Mouse (Mus musculus) heart, postnatal 14 days (tissue): ENCODE data around the gene Gpr137. TPM values are rescaled to one million over a fixed set of nuclear protein-coding genes. Genes with fewer than 3 reads are reported as not detected.

ENCODE experiments used
- DNase-seq, 2 experiments: peaks; one replicate each; pipeline ENCODE4 v3.0.0; 2021 to 2022
- intact Hi-C: fragments of 180-260 bp; cut with DNase I; formaldehyde crosslinking; loops from one replicate; pipeline ENCODE4 v1.15.1; 2025
- total RNA-seq, 2 experiments: library from RNA; stranded (reverse); gene quantifications; 2 replicates each; pipeline ENCODE4 v1.2.3; 2021

The Gpr137 gene
- total RNA-seq, 2 experiments from 2014 or later = 34.1 to 40.0 TPM

DNA sequence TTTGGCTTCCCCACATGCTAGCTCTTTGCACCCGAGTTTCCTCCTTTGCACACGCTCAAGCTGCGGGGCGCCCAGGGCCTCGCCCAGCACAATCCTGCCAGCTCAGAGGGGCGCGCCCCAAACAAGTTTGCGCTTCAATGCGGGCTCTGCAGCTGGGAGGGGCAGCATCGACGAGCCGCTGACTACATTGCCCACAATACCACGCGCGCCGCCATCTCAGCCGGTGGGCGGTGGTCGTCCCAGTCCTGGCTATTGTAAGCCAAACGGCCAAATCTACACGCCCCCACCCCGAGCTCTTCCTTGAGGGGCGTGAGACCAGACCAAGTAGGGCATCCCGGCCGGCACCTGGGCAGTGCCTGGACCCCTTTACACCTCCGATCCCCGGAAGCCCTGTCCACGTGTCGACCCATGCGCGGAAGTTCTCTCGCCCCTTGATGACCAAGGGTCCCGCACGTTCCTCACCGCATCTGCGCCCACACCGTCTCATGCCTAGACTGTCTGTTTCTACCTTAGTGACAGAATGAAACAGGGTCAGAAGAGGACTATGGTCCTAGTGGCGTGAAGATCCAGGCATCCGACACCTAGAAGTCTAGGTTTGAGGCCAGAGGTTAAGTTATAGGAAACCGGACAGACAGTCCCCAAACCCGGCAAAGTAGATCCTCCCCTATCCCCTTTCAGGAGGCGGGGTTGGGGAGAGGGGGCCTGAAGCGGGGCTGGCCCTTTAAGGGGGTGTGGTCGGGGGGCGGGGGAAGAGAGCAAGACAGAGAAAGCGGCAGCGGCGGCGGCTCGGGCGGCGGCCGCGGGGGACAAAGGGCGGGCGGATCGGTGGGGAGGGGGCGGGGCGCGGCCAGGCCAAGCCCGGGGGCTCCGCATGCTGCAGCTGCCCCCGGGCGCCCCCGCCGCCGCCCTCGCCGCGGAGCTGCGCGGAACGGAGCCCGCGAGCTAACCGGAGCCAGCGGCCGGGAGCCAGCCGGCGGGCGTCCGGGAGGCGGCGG, 32.2 kb upstream of the Gpr137 start, which contains the start of gene Ppp1r14b:
TSS of gene Ppp1r14b (plus strand) at position 758 of the 995 bp plus-strand sequence.
- DNase-seq = peak; percentile 83 to 85
- intact Hi-C loops = no loop called here

DNA sequence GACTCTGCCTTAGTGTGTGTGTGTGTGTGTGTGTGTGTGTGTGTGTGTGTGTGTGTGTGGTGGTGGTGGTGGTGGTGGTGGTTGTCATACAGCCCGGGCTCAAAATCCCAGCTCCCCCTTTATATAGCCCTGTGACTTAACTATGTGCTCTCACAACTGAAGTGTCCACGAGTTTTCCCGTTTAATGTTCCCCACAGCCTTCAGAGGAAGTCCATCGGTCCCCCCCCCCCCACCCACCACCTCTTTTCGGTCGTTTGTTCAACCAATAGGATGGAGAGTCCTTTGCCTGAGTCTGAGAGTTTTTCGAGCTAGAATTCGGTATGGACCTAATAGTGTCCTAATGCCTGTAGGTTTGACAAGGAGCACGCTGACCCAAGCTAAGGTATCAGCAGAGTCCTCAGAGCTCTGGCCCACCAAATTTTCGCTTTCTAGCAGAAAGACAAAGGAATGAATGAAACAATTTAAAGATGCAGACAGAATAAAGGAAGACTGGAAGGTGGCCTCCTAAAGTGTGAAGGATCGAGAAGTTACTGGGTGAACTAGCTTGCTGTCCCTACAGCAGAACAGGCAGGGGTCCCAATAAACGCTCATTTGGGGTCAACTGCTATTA, 31.4 kb upstream of the Gpr137 start:
- intact Hi-C loops = no loop called here
- no peak for DNase-seq

DNA sequence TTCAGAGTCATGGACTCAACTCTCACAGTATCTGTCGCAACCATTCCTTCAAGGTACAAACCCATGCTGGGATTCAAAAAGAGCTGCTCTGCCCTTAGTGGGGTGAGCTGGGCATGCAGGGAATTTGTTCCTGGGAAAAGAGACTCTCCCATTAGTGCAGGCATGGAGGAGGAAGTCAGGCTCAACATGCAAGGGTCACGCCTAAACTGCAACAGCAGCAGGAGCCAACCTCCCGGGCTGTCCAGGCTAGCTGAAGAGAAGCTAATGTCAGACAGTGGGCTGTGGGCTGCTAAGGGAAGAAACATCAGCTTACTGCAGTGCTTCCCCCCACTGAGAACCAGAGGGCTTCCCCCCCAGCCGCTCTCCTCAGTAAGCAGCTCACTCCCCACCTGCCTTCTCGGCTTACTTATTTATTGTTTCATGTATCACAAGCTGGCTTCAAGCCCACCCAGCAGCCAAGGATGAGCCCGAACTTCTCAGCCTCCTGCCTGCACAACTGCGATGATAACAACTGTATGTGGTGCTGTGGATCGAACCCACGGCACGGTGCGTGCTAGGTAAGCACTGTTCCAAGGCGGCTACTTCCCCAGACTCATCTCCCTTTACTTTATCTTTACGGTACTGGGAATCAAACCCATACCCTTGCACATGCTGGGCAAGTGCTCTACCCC, 30.1 kb upstream of the Gpr137 start:
- intact Hi-C loops = no loop called here
- DNase-seq = no peak

GRCm38 (mm10) chr19:6971644-6972043, 29.4 kb upstream of the Gpr137 start:
- DNase-seq = no peak
- intact Hi-C loops = no loop called here

GRCm38 (mm10) chr19:6970460-6971085, 28.3 kb upstream of the Gpr137 start:
- intact Hi-C loops = loop anchor here (1.0 kb wide), 1 partner anchor 46 kb away; no protein-coding TSS in a partner anchor
- no peak for DNase-seq

DNA sequence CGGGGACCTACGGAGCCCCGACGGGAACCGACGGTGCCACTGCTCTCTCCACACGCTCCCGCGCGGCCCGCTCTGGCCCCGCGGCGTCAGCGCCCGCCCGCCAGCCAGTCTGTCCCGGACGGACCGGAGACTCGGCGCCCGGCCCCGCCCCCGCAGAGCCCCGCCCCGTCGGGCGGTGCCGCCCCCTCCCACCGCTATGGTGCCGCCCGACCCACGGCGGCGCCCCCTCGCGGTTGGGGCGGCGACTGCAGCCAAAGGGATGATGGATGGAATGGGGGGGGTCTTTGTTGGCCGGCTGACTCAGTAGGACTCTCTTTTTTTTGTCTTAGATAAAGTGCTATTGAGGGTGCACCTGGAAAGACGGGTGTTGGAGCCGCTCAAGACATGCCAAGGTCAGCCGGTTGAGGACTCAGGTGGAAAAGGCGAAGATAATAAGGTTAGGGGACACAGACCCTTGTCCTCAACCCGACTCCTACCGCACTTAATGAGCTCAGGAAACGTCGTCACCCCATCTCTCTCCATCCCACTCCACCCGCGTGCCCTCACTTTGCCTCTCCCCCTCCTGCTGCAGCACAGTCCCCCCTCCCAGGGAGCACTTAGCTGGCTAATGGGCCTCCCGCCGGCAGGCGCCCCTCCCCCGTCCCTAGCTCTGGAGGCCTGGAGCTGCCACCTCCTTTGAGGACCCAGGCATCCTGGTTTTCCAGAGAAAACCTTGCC, 27.5 kb upstream of the Gpr137 start:
- intact Hi-C loops = loop anchor here (1.0 to 2.0 kb wide), 2 partner anchors 15 to 46 kb away; no protein-coding TSS in a partner anchor
- DNase-seq = peak; percentile 87 to 89

DNA sequence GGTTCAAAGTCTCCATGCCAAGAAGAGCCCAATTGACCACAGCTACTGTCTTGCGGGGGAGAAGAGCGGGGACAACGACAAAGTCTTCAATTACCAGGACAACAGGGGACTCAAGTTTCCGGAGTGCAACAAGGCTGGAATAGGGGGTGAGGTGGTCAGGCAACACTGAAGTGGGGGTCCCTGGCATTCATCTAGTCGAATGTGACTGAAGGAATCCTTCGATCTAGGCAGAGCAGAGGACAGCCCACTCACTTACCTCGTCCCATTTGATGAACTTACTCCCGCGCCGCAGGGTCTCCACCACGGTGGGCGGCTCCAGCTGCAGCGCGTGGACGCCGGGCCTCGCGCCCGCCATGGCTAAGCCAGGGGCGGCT, 27.0 kb upstream of the Gpr137 start:
- DNase-seq = no peak
- intact Hi-C loops = loop anchor here (2.0 kb wide), 1 partner anchor 14 kb away; no protein-coding TSS in a partner anchor

- DNase-seq = no peak
- intact Hi-C loops = loop anchor here (2.0 kb wide), 1 partner anchor 14 kb away; no protein-coding TSS in a partner anchor
Measured at GRCm38 (mm10) chr19:6968491-6969271, 26.4 kb upstream of the Gpr137 start.

GRCm38 (mm10) chr19:6956461-6956860, 14.2 kb upstream of the Gpr137 start:
- intact Hi-C loops = no loop called here
- no peak for DNase-seq

DNA sequence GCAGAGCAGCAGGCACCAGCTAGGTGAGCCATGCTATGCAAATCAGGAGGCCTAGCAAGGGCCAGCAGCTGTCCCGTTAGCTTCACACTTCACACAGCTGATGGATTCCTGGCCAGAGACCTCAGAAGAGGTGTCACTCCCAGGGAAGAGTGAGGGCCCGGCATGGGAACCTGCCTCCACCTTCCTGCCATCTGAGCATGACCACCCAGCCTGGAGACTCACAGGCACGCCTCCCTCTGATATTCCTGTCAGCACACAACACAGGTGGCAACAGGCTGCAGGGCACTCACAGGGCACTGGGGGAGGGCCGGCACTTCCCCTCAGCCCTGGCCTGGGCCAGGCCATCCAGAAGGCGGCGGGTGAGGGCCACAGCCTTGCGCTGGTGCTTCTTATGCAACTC, 13.1 kb upstream of the Gpr137 start:
- peak in 1 of 2 experiments; percentile 50 for DNase-seq

DNA sequence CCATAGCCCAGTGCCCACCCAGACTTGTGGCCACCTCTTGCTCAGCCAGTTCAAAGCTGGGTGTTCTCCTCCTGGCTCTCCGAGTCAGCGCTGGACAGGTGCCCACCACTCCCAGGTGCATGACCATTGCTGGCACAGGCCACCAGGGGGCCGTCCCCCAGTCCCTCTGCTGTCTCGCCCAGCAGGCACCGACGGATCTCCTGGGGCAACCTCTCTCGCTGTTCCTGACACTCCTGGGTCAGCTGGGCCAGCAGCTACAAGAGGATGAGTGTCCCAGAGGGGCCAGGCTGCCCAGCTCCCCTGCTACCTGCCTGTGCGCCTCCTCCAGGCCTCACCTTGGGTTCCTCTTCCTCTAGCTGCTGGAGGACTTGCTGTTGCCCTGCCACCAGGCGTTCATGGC, 11.8 kb upstream of the Gpr137 start:
- intact Hi-C loops = loop anchor here (2.0 kb wide), 1 partner anchor 15 kb away; no protein-coding TSS in a partner anchor
- peak in 1 of 2 experiments; percentile 67 for DNase-seq

More for the DNA sequence above, 13.1 kb upstream of the Gpr137 start:
- intact Hi-C loops = loop anchor here (2.0 kb wide), 1 partner anchor 13 kb away; no protein-coding TSS in a partner anchor

- intact Hi-C loops = no loop called here
- peak; percentile 55 to 57 for DNase-seq
Measured at GRCm38 (mm10) chr19:6952712-6953037, 10.4 kb upstream of the Gpr137 start.

GRCm38 (mm10) chr19:6951994-6952711, 9.9 kb upstream of the Gpr137 start:
- peak; percentile 86 to 90 for DNase-seq
- intact Hi-C loops = no loop called here

DNA sequence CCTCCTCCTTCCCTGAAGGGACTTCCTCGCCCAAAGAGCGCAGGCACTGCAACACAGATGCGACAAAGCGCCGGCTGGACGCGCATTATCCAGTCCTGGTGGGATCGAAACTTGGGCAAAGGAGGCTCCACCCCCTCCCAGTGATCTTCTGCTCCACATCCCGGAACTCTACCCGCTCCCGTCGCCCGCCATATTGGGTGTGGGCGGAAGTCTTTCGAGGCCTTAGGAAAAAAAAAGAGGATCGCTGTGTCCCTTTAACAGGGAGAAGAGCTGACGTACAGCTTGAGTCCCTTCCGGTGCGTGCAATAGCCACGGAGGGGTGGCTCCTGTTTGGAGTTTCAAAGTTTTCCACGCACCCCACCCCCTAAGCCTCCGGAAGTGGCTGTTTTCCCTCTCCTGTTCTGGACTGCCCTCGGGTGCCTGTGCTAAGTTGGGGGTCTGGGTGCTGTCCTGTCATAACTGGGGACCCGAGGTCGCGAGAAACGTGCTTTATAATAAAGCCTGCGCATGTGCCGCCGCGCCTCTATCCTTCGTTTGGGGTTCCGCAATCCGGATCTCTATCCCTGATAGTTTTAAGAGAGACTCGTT, 9.2 kb upstream of the Gpr137 start:
- intact Hi-C loops = no loop called here
- DNase-seq = peak; percentile 92 to 95

- peak; percentile 47 to 53 for DNase-seq
- intact Hi-C loops = no loop called here
Measured at GRCm38 (mm10) chr19:6950613-6951153, 8.4 kb upstream of the Gpr137 start.

- intact Hi-C loops = loop anchor here (5.0 kb wide), 1 partner anchor 703 kb away; no protein-coding TSS in a partner anchor
- no peak for DNase-seq
Measured at GRCm38 (mm10) chr19:6949951-6950350, 7.7 kb upstream of the Gpr137 start.

GRCm38 (mm10) chr19:6949532-6949931, 7.3 kb upstream of the Gpr137 start:
- intact Hi-C loops = loop anchor here (5.0 kb wide), 1 partner anchor 702 kb away; no protein-coding TSS in a partner anchor
- DNase-seq = no peak
